8 mouse cellular contexts compared by ENCODE assay signal in the genomic region with DNA sequence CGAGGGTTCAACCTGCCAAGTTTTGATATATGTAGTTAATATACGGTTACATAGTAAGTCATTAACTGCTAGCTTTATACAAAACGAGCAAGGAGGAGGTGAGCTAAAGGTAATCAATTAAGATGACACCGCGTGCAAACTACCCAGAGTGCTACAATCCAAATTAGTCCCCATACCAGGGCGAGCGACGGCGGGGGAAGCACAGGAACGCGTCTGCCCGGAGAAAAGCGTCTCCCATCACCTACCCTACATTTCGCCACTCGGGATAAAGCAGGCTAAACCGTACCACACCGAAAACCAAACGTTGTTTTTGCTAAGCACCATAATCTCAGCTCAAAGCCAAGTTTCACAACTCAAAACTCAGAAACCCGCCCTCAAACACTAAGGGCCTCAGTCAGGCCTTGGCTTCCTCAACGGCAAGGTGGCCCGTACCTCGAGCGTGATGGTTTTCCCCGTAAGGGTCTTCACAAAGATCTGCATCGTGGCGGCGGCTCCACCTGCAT. TPM values are rescaled to one million over a fixed set of nuclear protein-coding genes. Genes with fewer than 3 reads are reported as not detected.
A peak's percentile ranks its signal among the peaks of the same experiment; 100 is the strongest.
DNase-seq lines count a peak whose midpoint lies in the region; ATAC-seq and TF ChIP-seq lines count a peak whose summit lies in the region.

No protein-coding gene starts in this region.

- peaks cover 24% of the 10 kb centered on the region for H3K79me2 ChIP-seq in C2C12 (ENCODE audit: control insufficient read depth, insufficient read depth)

- peak overlapping the region; percentile 84 for H3K9ac ChIP-seq in forebrain, embryonic 13.5 days
- H3K9ac ChIP-seq in liver, embryonic 14.5 days (replicated peaks), result peak overlapping the region; percentile 90

- no peak for TF ChIP-seq EP300 in liver, embryonic 14.5 days (IDR thresholded peaks at IDR 0.05; ENCODE audit: low read depth)

- H3K36me3 ChIP-seq in C2C12 (ENCODE audit: control insufficient read depth, insufficient read depth), result peaks cover 49% of the 10 kb centered on the region
- peaks cover 42% of the 10 kb centered on the region for H3K36me3 ChIP-seq in forebrain, embryonic 13.5 days (ENCODE audit: poor library complexity, severe bottlenecking)
- H3K36me3 ChIP-seq in liver, embryonic 14.5 days (replicated peaks; ENCODE audit: control insufficient read depth, insufficient read depth, low read depth), result peaks cover 29% of the 10 kb centered on the region

- H3K9me3 ChIP-seq in forebrain, embryonic 13.5 days (replicated peaks), result no peaks in the 10 kb centered on the region
- no peaks in the 10 kb centered on the region for H3K9me3 ChIP-seq in liver, embryonic 14.5 days (ENCODE audit: control insufficient read depth, low read length)

- H3K4me3 ChIP-seq in gastrocnemius, adult 2 months, result peak overlapping the region; percentile 96
- peak overlapping the region; percentile 99 for H3K4me3 ChIP-seq in C2C12 (ENCODE audit: insufficient read depth, poor library complexity, severe bottlenecking)
- peak overlapping the region; percentile 70 for H3K4me3 ChIP-seq in forebrain, embryonic 13.5 days
- peak overlapping the region; percentile 87 to 99 for H3K4me3 ChIP-seq in liver, embryonic 14.5 days (ENCODE audit: insufficient read depth in 1 of 2, low read depth in 2 of 2, low read length in 2 of 2)

- H3K4me1 ChIP-seq in forebrain, embryonic 13.5 days, result peaks cover 16% of the 10 kb centered on the region
- H3K4me1 ChIP-seq in liver, embryonic 14.5 days (replicated peaks; ENCODE audit: control insufficient read depth in 2 of 2, insufficient read depth in 2 of 2, low read length in 1 of 2), result peaks cover 8 to 13% of the 10 kb centered on the region in 2 experiments

- TF ChIP-seq CTCF in gastrocnemius, adult 2 months (IDR thresholded peaks at IDR 0.05), result no peak
- no peak for TF ChIP-seq CTCF in C2C12 (IDR thresholded peaks at IDR 0.05; ENCODE audit: control insufficient read depth, insufficient read depth, insufficient read length)
- no peak for TF ChIP-seq CTCF in liver, embryonic 14.5 days (IDR thresholded peaks at IDR 0.05; ENCODE audit: low read depth)

- no peak for DNase-seq in gastrocnemius, adult 2 months
- DNase-seq in gastrocnemius, postnatal 25 days, result no peak
- DNase-seq in liver, embryonic 14.5 days (ENCODE audit: low read depth in 3 of 3, low spot score in 3 of 3), result no peak
- DNase-seq in left cerebral cortex, adult 8-10 months (ENCODE audit: low spot score in 2 of 2), result no peak
- DNase-seq in adrenal gland, postnatal 25 days, result no peak
- DNase-seq in gastrocnemius, adult 18-20 months (ENCODE audit: low spot score), result no peak

- H3K27me3 ChIP-seq in C2C12 (ENCODE audit: control insufficient read depth, insufficient read depth, insufficient read length), result no peaks in the 10 kb centered on the region
- no peaks in the 10 kb centered on the region for H3K27me3 ChIP-seq in forebrain, embryonic 13.5 days
- H3K27me3 ChIP-seq in liver, embryonic 14.5 days (ENCODE audit: control insufficient read depth, insufficient read depth, low read length), result no peaks in the 10 kb centered on the region

- peak overlapping the region; percentile 94 for H3K27ac ChIP-seq in gastrocnemius, adult 2 months
- peak overlapping the region; percentile 81 for H3K27ac ChIP-seq in forebrain, embryonic 13.5 days
- peak overlapping the region; percentile 54 for H3K27ac ChIP-seq in liver, embryonic 14.5 days

- H3K4me2 ChIP-seq in forebrain, embryonic 13.5 days, result peak overlapping the region; percentile 68
- peak overlapping the region; percentile 90 for H3K4me2 ChIP-seq in liver, embryonic 14.5 days (ENCODE audit: low read depth)

- intact Hi-C loops in gastrocnemius, adult 2 months (cut with DNase I), result loop anchor here (1.0 to 10.0 kb wide), 3 partner anchors 21 to 478 kb away; a partner anchor contains a TSS

- under 1% methylated on average over 27 of the region's 27 CpGs for WGBS in forebrain, embryonic 13.5 days
- under 1% methylated on average over 27 of the region's 27 CpGs for WGBS in liver, embryonic 14.5 days (ENCODE audit: insufficient replicate concordance)

- peak overlapping the region; percentile 94 for H3ac ChIP-seq in C2C12 (ENCODE audit: control insufficient read depth, insufficient read length, low read depth)

- ATAC-seq in forebrain, embryonic 13.5 days, result peak; percentile 9
- ATAC-seq in liver, embryonic 14.5 days (ENCODE audit: insufficient read depth), result peak; percentile 17; the same call in 1 of the 2 replicates

- peaks cover 17% of the 10 kb centered on the region for H3K79me3 ChIP-seq in C2C12 (ENCODE audit: low read depth)

TF ChIP-seq in C2C12, 6 proteins besides CTCF, POLR2A, EP300 and RAD21:
- TF ChIP-seq FOSL1 (IDR thresholded peaks at IDR 0.05; ENCODE audit: insufficient read depth, low read length, poor library complexity, severe bottlenecking), result no peak
- TF ChIP-seq MYOG (IDR thresholded peaks at IDR 0.05; ENCODE audit: control insufficient read depth, extremely low read depth, insufficient read length), result no peak
- no peak for TF ChIP-seq USF1 (IDR thresholded peaks at IDR 0.05; ENCODE audit: low read depth)
- no peak for TF ChIP-seq MAX (IDR thresholded peaks at IDR 0.05)
- no peak for TF ChIP-seq CEBPB (IDR thresholded peaks at IDR 0.05; ENCODE audit: low read depth)
- TF ChIP-seq MYOD1 (IDR thresholded peaks at IDR 0.05; ENCODE audit: control insufficient read depth, insufficient read length, low read depth), result no peak
TF ChIP-seq in C2C12: peak in this region for 0.

RNA-seq across cellular contexts. Expression of a gene that starts 0.5 kb away (rescaled TPM):
- not detected for total RNA-seq in gastrocnemius, adult 2 months (2021)
- total RNA-seq in gastrocnemius, postnatal 25 days (2021), result not detected
- not detected for polyA plus RNA-seq in C2C12 (2012; fragmentation: generic; extraction: Trizol)
- 0.20 and 0.50 TPM in 2 replicates for polyA plus RNA-seq in forebrain, embryonic 13.5 days (2015; fragmentation: Nextera tagmentation; extraction: Ambion mirVana)
- 0.03 and 0.10 TPM in 2 replicates for polyA plus RNA-seq in liver, embryonic 14.5 days (2012; rRNA removed)
- 0.30 TPM in 1 of 2 replicates, not detected in the other for polyA plus RNA-seq in liver, embryonic 14.5 days (2014; fragmentation: Nextera tagmentation; extraction: Ambion mirVana)
- under 1 TPM in 2 of 4 experiments, not detected in 2; 0.44 to 0.65 TPM for total RNA-seq in left cerebral cortex, adult 8-10 months (2022)
- 0.58 and 0.95 TPM in 2 replicates for total RNA-seq in adrenal gland, postnatal 25 days (2021)
- total RNA-seq in gastrocnemius, adult 18-20 months (2021), result not detected

RNA-seq across cellular contexts. Expression of a gene that starts 0.6 kb away (rescaled TPM):
- total RNA-seq in gastrocnemius, adult 2 months (2021), result 100 to 1,000 TPM; 336 to 416 TPM
- 100 to 1,000 TPM; 360 to 392 TPM for total RNA-seq in gastrocnemius, postnatal 25 days (2021)
- 1,903 TPM for polyA plus RNA-seq in C2C12 (2012; fragmentation: generic; extraction: Trizol)
- 829 and 870 TPM in 2 replicates for polyA plus RNA-seq in forebrain, embryonic 13.5 days (2015; fragmentation: Nextera tagmentation; extraction: Ambion mirVana)
- polyA plus RNA-seq in liver, embryonic 14.5 days (2012; rRNA removed), result 376 and 902 TPM in 2 replicates
- 1,086 and 1,164 TPM in 2 replicates for polyA plus RNA-seq in liver, embryonic 14.5 days (2014; fragmentation: Nextera tagmentation; extraction: Ambion mirVana)
- total RNA-seq in left cerebral cortex, adult 8-10 months (2022), result 100 to 1,000 TPM; 532 to 582 (median 543) TPM
- total RNA-seq in adrenal gland, postnatal 25 days (2021), result 668 and 821 TPM in 2 replicates
- 100 to 1,000 TPM; 332 to 350 TPM for total RNA-seq in gastrocnemius, adult 18-20 months (2021)

RNA-seq across cellular contexts. Expression of a gene that starts 21.1 kb away (rescaled TPM):
- 10 to 100 TPM; 21.5 to 32.1 TPM for total RNA-seq in gastrocnemius, adult 2 months (2021)
- 10 to 100 TPM; 24.8 to 29.7 TPM for total RNA-seq in gastrocnemius, postnatal 25 days (2021)
- polyA plus RNA-seq in C2C12 (2012; fragmentation: generic; extraction: Trizol), result 4.9 TPM
- 63.7 and 63.9 TPM in 2 replicates for polyA plus RNA-seq in forebrain, embryonic 13.5 days (2015; fragmentation: Nextera tagmentation; extraction: Ambion mirVana)
- 9.3 and 12.6 TPM in 2 replicates for polyA plus RNA-seq in liver, embryonic 14.5 days (2012; rRNA removed)
- 15.3 and 18.3 TPM in 2 replicates for polyA plus RNA-seq in liver, embryonic 14.5 days (2014; fragmentation: Nextera tagmentation; extraction: Ambion mirVana)
- 10 to 100 TPM; 31.6 to 36.7 (median 35.1) TPM for total RNA-seq in left cerebral cortex, adult 8-10 months (2022)
- 36.0 and 49.6 TPM in 2 replicates for total RNA-seq in adrenal gland, postnatal 25 days (2021)
- 10 to 100 TPM; 23.4 to 24.1 TPM for total RNA-seq in gastrocnemius, adult 18-20 months (2021)

RNA-seq across cellular contexts. Expression of a gene that starts 32.5 kb away (rescaled TPM):
- total RNA-seq in gastrocnemius, adult 2 months (2021), result 10 to 100 TPM; 23.7 to 24.2 TPM
- total RNA-seq in gastrocnemius, postnatal 25 days (2021), result 10 to 100 TPM; 18.1 to 20.7 TPM
- polyA plus RNA-seq in C2C12 (2012; fragmentation: generic; extraction: Trizol), result 9.3 TPM
- 13.9 and 15.4 TPM in 2 replicates for polyA plus RNA-seq in forebrain, embryonic 13.5 days (2015; fragmentation: Nextera tagmentation; extraction: Ambion mirVana)
- 6.7 and 11.1 TPM in 2 replicates for polyA plus RNA-seq in liver, embryonic 14.5 days (2012; rRNA removed)
- 19.8 and 20.8 TPM in 2 replicates for polyA plus RNA-seq in liver, embryonic 14.5 days (2014; fragmentation: Nextera tagmentation; extraction: Ambion mirVana)
- total RNA-seq in left cerebral cortex, adult 8-10 months (2022), result 1 to 10 TPM; 3.2 to 6.5 (median 5.5) TPM
- total RNA-seq in adrenal gland, postnatal 25 days (2021), result 22.4 and 24.4 TPM in 2 replicates
- total RNA-seq in gastrocnemius, adult 18-20 months (2021), result 10 to 100 TPM; 21.5 to 23.2 TPM
